Comparison of ENCODE assay signal across 24 mouse cellular contexts in genomic region chr7:49490814-49491213, GRCm38 (mm10).
DNase-seq lines count a peak whose midpoint lies in the region; ATAC-seq and TF ChIP-seq lines count a peak whose summit lies in the region.
"Had no signal": no experiment of that assay in that cellular context is flagged by ENCODE, and none has a peak within 500 bp of the region (broad histone marks: within the 10 kb centered on the region; RNA-seq: fewer than 3 reads in every experiment).

No protein-coding gene starts in this region.

- H3K4me1 ChIP-seq in forebrain, embryonic 14.5 days (ENCODE audit: control insufficient read depth, insufficient read depth, low read length) = peaks cover 20% of the 10 kb centered on the region
- peaks cover 2% of the 10 kb centered on the region; the same call in 1 of the 2 replicates for H3K4me1 ChIP-seq in forebrain, embryonic 11.5 days (replicated peaks; ENCODE audit: control insufficient read depth, insufficient read depth, low read length)
- H3K4me1 ChIP-seq in limb, embryonic 14.5 days (ENCODE audit: control insufficient read depth, insufficient read depth, low read length) = no peaks in the 10 kb centered on the region
- peaks cover 27% of the 10 kb centered on the region for H3K4me1 ChIP-seq in limb, embryonic 10.5 days
- H3K4me1 ChIP-seq in forebrain, embryonic 16.5 days (replicated peaks; ENCODE audit: control insufficient read depth, insufficient read depth, low read length) = peaks cover 24% of the 10 kb centered on the region

- H3K9me3 ChIP-seq in forebrain, embryonic 14.5 days (replicated peaks; ENCODE audit: control insufficient read depth, low read length) = no peaks in the 10 kb centered on the region
- no peaks in the 10 kb centered on the region for H3K9me3 ChIP-seq in forebrain, embryonic 11.5 days (ENCODE audit: control insufficient read depth, low read length)
- H3K9me3 ChIP-seq in limb, embryonic 14.5 days (ENCODE audit: control insufficient read depth, low read length) = no peaks in the 10 kb centered on the region
- H3K9me3 ChIP-seq in limb, embryonic 10.5 days (replicated peaks) = no peaks in the 10 kb centered on the region
- no peaks in the 10 kb centered on the region for H3K9me3 ChIP-seq in forebrain, embryonic 16.5 days (ENCODE audit: control insufficient read depth, low read length)
- H3K9me3 ChIP-seq: embryonic facial prominence, embryonic 10.5 days; heart, embryonic 10.5 days; hindbrain, embryonic 10.5 days; midbrain, embryonic 15.5 days had no signal

- H3K27me3 ChIP-seq in forebrain, embryonic 14.5 days (replicated peaks; ENCODE audit: control insufficient read depth, insufficient read depth, low read length) = 0 out of 2 replicates have a peak, but pooled peaks cover 2% of the 10 kb centered on the region
- H3K27me3 ChIP-seq in forebrain, embryonic 11.5 days (ENCODE audit: control insufficient read depth, insufficient read depth, low read length) = peaks cover 3% of the 10 kb centered on the region
- H3K27me3 ChIP-seq in limb, embryonic 14.5 days (ENCODE audit: control insufficient read depth, insufficient read depth, low read length) = no peaks in the 10 kb centered on the region
- peaks cover 20% of the 10 kb centered on the region for H3K27me3 ChIP-seq in limb, embryonic 10.5 days (ENCODE audit: low read depth, poor library complexity, severe bottlenecking)
- no peaks in the 10 kb centered on the region for H3K27me3 ChIP-seq in forebrain, embryonic 16.5 days (replicated peaks; ENCODE audit: control insufficient read depth, insufficient read depth, low read length)
- H3K27me3 ChIP-seq: midbrain, embryonic 15.5 days; Patski had no signal

- peak; percentile 75 for DNase-seq in forebrain, embryonic 14.5 days (ENCODE audit: low spot score)
- no peak for DNase-seq in forebrain, embryonic 11.5 days (ENCODE audit: low spot score)
- DNase-seq in limb, embryonic 14.5 days (ENCODE audit: low spot score) = no peak
- DNase-seq in limb, embryonic 10.5 days (ENCODE audit: low spot score) = no peak
- DNase-seq in layer of hippocampus, postnatal 36 days = peak; percentile 46
- no peak for DNase-seq in ovary, postnatal 10 days (ENCODE audit: low spot score)
- no peak for DNase-seq in right cerebral cortex, postnatal 4 days
- DNase-seq: adrenal gland, postnatal 36 days; cerebellum, adult 11-12 months; cerebellum, postnatal 10 days; kidney, postnatal 36 days; liver, postnatal 0 days; right cerebral cortex, postnatal 14 days; thymus, postnatal 14 days had no signal

- no peaks in the 10 kb centered on the region for H3K36me3 ChIP-seq in forebrain, embryonic 14.5 days (ENCODE audit: control insufficient read depth, insufficient read depth, low read length)
- no peaks in the 10 kb centered on the region for H3K36me3 ChIP-seq in forebrain, embryonic 11.5 days (ENCODE audit: control insufficient read depth, insufficient read depth, low read length)
- no peaks in the 10 kb centered on the region for H3K36me3 ChIP-seq in limb, embryonic 14.5 days (ENCODE audit: control insufficient read depth, insufficient read depth, low read length)
- no peaks in the 10 kb centered on the region for H3K36me3 ChIP-seq in limb, embryonic 10.5 days
- H3K36me3 ChIP-seq in forebrain, embryonic 16.5 days (ENCODE audit: control insufficient read depth, insufficient read depth) = no peaks in the 10 kb centered on the region
- H3K36me3 ChIP-seq: embryonic facial prominence, embryonic 10.5 days; midbrain, embryonic 15.5 days had no signal

- ATAC-seq in forebrain, embryonic 14.5 days = peak; percentile 77
- no peak for ATAC-seq in forebrain, embryonic 11.5 days (replicated peaks; ENCODE audit: low FRiP score)
- no peak for ATAC-seq in limb, embryonic 14.5 days (ENCODE audit: low FRiP score, low read depth)
- ATAC-seq in forebrain, embryonic 16.5 days = peak; percentile 75
- ATAC-seq: intestine, postnatal 0 days; liver, postnatal 0 days; lung, postnatal 0 days; midbrain, embryonic 15.5 days; Patski had no signal

- no peak overlapping the region for H3K4me3 ChIP-seq in forebrain, embryonic 14.5 days (ENCODE audit: low read depth, low read length)
- H3K4me3 ChIP-seq in forebrain, embryonic 11.5 days (ENCODE audit: low read depth, low read length) = no peak overlapping the region
- no peak overlapping the region for H3K4me3 ChIP-seq in limb, embryonic 14.5 days (replicated peaks; ENCODE audit: low read length)
- no peak overlapping the region for H3K4me3 ChIP-seq in limb, embryonic 10.5 days
- H3K4me3 ChIP-seq in forebrain, embryonic 16.5 days (replicated peaks; ENCODE audit: low read length) = no peak overlapping the region
- H3K4me3 ChIP-seq: embryonic facial prominence, embryonic 10.5 days; heart, embryonic 10.5 days; hindbrain, embryonic 10.5 days; midbrain, embryonic 15.5 days had no signal

- peak overlapping the region; percentile 52; the same call in 1 of the 2 replicates for H3K27ac ChIP-seq in forebrain, embryonic 14.5 days (ENCODE audit: low read depth, low read length)
- H3K27ac ChIP-seq in forebrain, embryonic 11.5 days (ENCODE audit: low read depth, low read length) = no peak overlapping the region
- H3K27ac ChIP-seq in limb, embryonic 14.5 days (replicated peaks; ENCODE audit: low read depth, low read length) = 0 out of 2 replicates have a peak overlapping the region, but pooled peaks have one; percentile 26
- no peak overlapping the region for H3K27ac ChIP-seq in limb, embryonic 10.5 days
- H3K27ac ChIP-seq in forebrain, embryonic 16.5 days (ENCODE audit: low read length) = peak overlapping the region; percentile 82
- H3K27ac ChIP-seq: embryonic facial prominence, embryonic 10.5 days; heart, embryonic 10.5 days; hindbrain, embryonic 10.5 days; macrophage; midbrain, embryonic 15.5 days had no signal

- TF ChIP-seq POLR2A in limb, embryonic 14.5 days (IDR thresholded peaks at IDR 0.05; ENCODE audit: borderline replicate concordance, extremely low read depth, insufficient read depth, insufficient read length) = no peak

- no peak overlapping the region for H3K4me2 ChIP-seq in forebrain, embryonic 14.5 days (ENCODE audit: low read length)
- no peak overlapping the region for H3K4me2 ChIP-seq in forebrain, embryonic 11.5 days (ENCODE audit: low read depth, low read length, severe bottlenecking)
- no peak overlapping the region for H3K4me2 ChIP-seq in limb, embryonic 14.5 days (replicated peaks; ENCODE audit: low read depth, low read length, severe bottlenecking)
- H3K4me2 ChIP-seq in forebrain, embryonic 16.5 days (ENCODE audit: low read length) = no peak overlapping the region
- H3K4me2 ChIP-seq: liver, embryonic 11.5 days; midbrain, embryonic 15.5 days had no signal

- no peak overlapping the region for H3K9ac ChIP-seq in forebrain, embryonic 14.5 days (ENCODE audit: low read length)
- no peak overlapping the region for H3K9ac ChIP-seq in forebrain, embryonic 11.5 days (ENCODE audit: low read length)
- H3K9ac ChIP-seq in limb, embryonic 14.5 days (ENCODE audit: low read depth, low read length, severe bottlenecking) = no peak overlapping the region
- no peak overlapping the region for H3K9ac ChIP-seq in forebrain, embryonic 16.5 days (replicated peaks; ENCODE audit: low read depth, low read length)
- H3K9ac ChIP-seq: liver, postnatal 0 days; midbrain, embryonic 15.5 days had no signal

- WGBS in forebrain, embryonic 14.5 days = 61% methylated on average over 10 of the region's 10 CpGs
- 81% methylated on average over 10 of the region's 10 CpGs for WGBS in forebrain, embryonic 11.5 days
- 56% methylated on average over 10 of the region's 10 CpGs for WGBS in limb, embryonic 14.5 days
- 83% methylated on average over 10 of the region's 10 CpGs for WGBS in limb, embryonic 10.5 days
- 46% methylated on average over 10 of the region's 10 CpGs for WGBS in forebrain, embryonic 16.5 days

Comparison
In these comparisons a context has a peak if more than half of its experiments do, and no peak if none do; other contexts are left out.
1. ATAC-seq: peak in forebrain, embryonic 14.5 days (single experiment) and forebrain, embryonic 16.5 days (single experiment); none in forebrain, embryonic 11.5 days (single experiment) and limb, embryonic 14.5 days (single experiment).
2. DNase-seq: peak in forebrain, embryonic 14.5 days (single experiment) and layer of hippocampus, postnatal 36 days (2 of 2); none in forebrain, embryonic 11.5 days (single experiment), limb, embryonic 14.5 days (single experiment), limb, embryonic 10.5 days (single experiment), ovary, postnatal 10 days (single experiment) and right cerebral cortex, postnatal 4 days (single experiment).
3. H3K27ac ChIP-seq: peak in forebrain, embryonic 14.5 days (single experiment), limb, embryonic 14.5 days (single experiment) and forebrain, embryonic 16.5 days (single experiment); none in forebrain, embryonic 11.5 days (single experiment) and limb, embryonic 10.5 days (single experiment).